In genomic region chr2:105444072-105444471, GRCm38 (mm10) we compare ENCODE assay signal across 9 mouse cellular contexts. TPM values are rescaled to one million over a fixed set of nuclear protein-coding genes. Genes with fewer than 3 reads are reported as not detected.
A peak's percentile ranks its signal among the peaks of the same experiment; 100 is the strongest.
DNase-seq lines count a peak whose midpoint lies in the region; ATAC-seq and TF ChIP-seq lines count a peak whose summit lies in the region.
"Had no signal": no experiment of that assay in that cellular context is flagged by ENCODE, and none has a peak within 500 bp of the region (broad histone marks: within the 10 kb centered on the region; RNA-seq: fewer than 3 reads in every experiment).

No protein-coding gene starts in this region.

- no peak overlapping the region for H3K4me2 ChIP-seq in forebrain, embryonic 15.5 days (replicated peaks)
- H3K4me2 ChIP-seq: embryonic facial prominence, embryonic 12.5 days had no signal

- H3K36me3 ChIP-seq in E14TG2a.4 (ENCODE audit: insufficient read depth, low read length) = no peaks in the 10 kb centered on the region
- H3K36me3 ChIP-seq in forebrain, embryonic 15.5 days = no peaks in the 10 kb centered on the region
- H3K36me3 ChIP-seq: embryonic facial prominence, embryonic 12.5 days had no signal

- no peak for ATAC-seq in activated CD4-positive, CD25-positive, alpha-beta regulatory T cell, adult 4 months
- ATAC-seq in forebrain, embryonic 15.5 days (replicated peaks) = no peak

- no peak overlapping the region for H3K4me3 ChIP-seq in layer of hippocampus, adult 2 months
- H3K4me3 ChIP-seq in E14TG2a.4 (replicated peaks; ENCODE audit: low read length) = no peak overlapping the region
- H3K4me3 ChIP-seq in forebrain, embryonic 15.5 days = no peak overlapping the region
- H3K4me3 ChIP-seq: embryonic facial prominence, embryonic 12.5 days had no signal

- H3K9me3 ChIP-seq in E14TG2a.4 (ENCODE audit: low read length) = 0 out of 2 replicates have a peak, but pooled peaks cover 2% of the 10 kb centered on the region
- H3K9me3 ChIP-seq in forebrain, embryonic 15.5 days = no peaks in the 10 kb centered on the region
- H3K9me3 ChIP-seq: embryonic facial prominence, embryonic 12.5 days had no signal

- no peak overlapping the region for H3K9ac ChIP-seq in forebrain, embryonic 15.5 days (replicated peaks)
- H3K9ac ChIP-seq: embryonic facial prominence, embryonic 12.5 days had no signal

- 36% methylated on average over 3 of the region's 3 CpGs for WGBS in forebrain, embryonic 15.5 days

- no peak for DNase-seq in layer of hippocampus, adult 2 months (ENCODE audit: low spot score in 2 of 2)
- DNase-seq in layer of hippocampus, adult 11-12 months (ENCODE audit: low spot score) = no peak
- DNase-seq in ZHBTc4 (ENCODE audit: low read depth, low spot score) = peak; percentile 74
- DNase-seq in lung, postnatal 14 days = peak; percentile 5
- DNase-seq in left cerebral cortex, adult 18-20 months (ENCODE audit: low spot score in 2 of 2) = no peak

- TF ChIP-seq CTCF in layer of hippocampus, adult 2 months (conservative IDR thresholded peaks at IDR 0.05) = peak; percentile 64
- TF ChIP-seq CTCF in E14TG2a.4 (conservative IDR thresholded peaks at IDR 0.05; ENCODE audit: low read length) = peak; percentile 88

- H3K4me1 ChIP-seq in E14TG2a.4 (replicated peaks; ENCODE audit: low read depth, low read length) = no peaks in the 10 kb centered on the region
- H3K4me1 ChIP-seq in forebrain, embryonic 15.5 days = no peaks in the 10 kb centered on the region
- H3K4me1 ChIP-seq: embryonic facial prominence, embryonic 12.5 days had no signal

- H3K27ac ChIP-seq in layer of hippocampus, adult 2 months = no peak overlapping the region
- H3K27ac ChIP-seq in forebrain, embryonic 15.5 days (replicated peaks) = no peak overlapping the region
- H3K27ac ChIP-seq: embryonic facial prominence, embryonic 12.5 days had no signal

- no peaks in the 10 kb centered on the region for H3K27me3 ChIP-seq in E14TG2a.4 (ENCODE audit: insufficient read depth, low read length)
- H3K27me3 ChIP-seq in forebrain, embryonic 15.5 days = no peaks in the 10 kb centered on the region; the same call in 1 of the 2 replicates
- H3K27me3 ChIP-seq: embryonic facial prominence, embryonic 12.5 days had no signal

RNA-seq across cellular contexts. Expression of gene Rcn1, which starts 45.0 kb away (rescaled TPM):
- total RNA-seq in layer of hippocampus, adult 2 months (2021) = 10 to 100 TPM; 14.7 to 18.5 TPM
- 10 to 100 TPM; 10.1 to 11.2 TPM for polyA plus RNA-seq in activated CD4-positive, CD25-positive, alpha-beta regulatory T cell, adult 4 months (2017; shearing (Covaris generic))
- 52.4 and 53.8 TPM in 2 replicates for polyA plus RNA-seq in forebrain, embryonic 15.5 days (2015; fragmentation: Nextera tagmentation; extraction: Ambion mirVana)
- 10 to 100 TPM; 21.6 to 28.7 TPM for total RNA-seq in left cerebral cortex, adult 18-20 months (2021)

Comparison
In these comparisons a context has a peak if more than half of its experiments do, and no peak if none do; other contexts are left out.
1. DNase-seq: peak in ZHBTc4 (single experiment) and lung, postnatal 14 days (single experiment); none in layer of hippocampus, adult 2 months (0 of 2), layer of hippocampus, adult 11-12 months (single experiment) and left cerebral cortex, adult 18-20 months (0 of 2).